Mouse (Mus musculus) neural tube, embryonic 11.5 days (tissue): ENCODE data around the gene Topors. TPM values are rescaled to one million over a fixed set of nuclear protein-coding genes. Genes with fewer than 3 reads are reported as not detected.
"Not testable (repeated sequence)": the region's sequence is repeated elsewhere in the genome, so short reads cannot be mapped to it uniquely, and the experiment has no call there.

ENCODE experiments used
- ATAC-seq: fragments of 200-750 bp; cut with Nextera tagmentation; 2 replicates; pipeline ENCODE4 v1.8.0; 2017; ENCODE audit warnings: moderate number of reproducible peaks, mild to moderate bottlenecking, moderate TSS enrichment, moderate library complexity; ENCODE audit not compliant: insufficient read depth, low FRiP score, low TSS enrichment
- DNase-seq: peaks from one replicate; pipeline ENCODE4 v3.0.0-alpha.2; 2015; ENCODE audit warnings: low spot score
- H3K27ac ChIP-seq: fragments of 300-500 bp; sonication (generic); 2 replicates; pipeline ENCODE4 v1.5.1; 2014; ENCODE audit warnings: low read depth, mild to moderate bottlenecking, low read length
- H3K27me3 ChIP-seq: fragments of 300-500 bp; sonication (generic); 2 replicates; pipeline ENCODE4 v1.6.1; 2014; ENCODE audit warnings: mild to moderate bottlenecking, low read length, mixed read lengths; ENCODE audit not compliant: control insufficient read depth, insufficient read depth
- H3K36me3 ChIP-seq: fragments of 300-500 bp; sonication (generic); 2 replicates; pipeline ENCODE4 v1.6.1; 2014; ENCODE audit warnings: mild to moderate bottlenecking, low read length, moderate library complexity, mixed read lengths; ENCODE audit not compliant: control insufficient read depth, insufficient read depth
- H3K4me1 ChIP-seq: fragments of 300-500 bp; sonication (generic); 2 replicates; pipeline ENCODE4 v1.6.1; 2014; ENCODE audit warnings: low read length, mixed read lengths; ENCODE audit not compliant: control insufficient read depth, insufficient read depth
- H3K4me2 ChIP-seq: fragments of 300-500 bp; sonication (generic); 2 replicates; pipeline ENCODE4 v1.6.1; 2014; ENCODE audit warnings: low read depth, mild to moderate bottlenecking, moderate library complexity
- H3K4me3 ChIP-seq: fragments of 300-500 bp; sonication (generic); 2 replicates; pipeline ENCODE4 v1.5.1; 2014; ENCODE audit warnings: low read depth, low read length
- H3K9ac ChIP-seq: fragments of 300-500 bp; sonication (generic); 2 replicates; pipeline ENCODE4 v1.6.1; 2014; ENCODE audit warnings: mild to moderate bottlenecking, low read length
- H3K9me3 ChIP-seq: fragments of 300-500 bp; sonication (generic); 2 replicates; pipeline ENCODE4 v1.6.1; 2016; ENCODE audit warnings: low read length; ENCODE audit not compliant: control insufficient read depth
- WGBS: fragments of 180-500 bp; shearing (Covaris S2); extraction: QIAGEN DNeasy Blood & Tissue Kit; methylation state at CpG from one replicate; pipeline ENCODE4 v1.1.7; 2014; 5-methylcytosine and 5-hydroxymethylcytosine counted together
- polyA plus RNA-seq: library from polyadenylated mRNA; unstranded; fragments of >200 nt; fragmentation: Nextera tagmentation; extraction: Ambion mirVana; gene quantifications from 2 replicates; pipeline ENCODE4 v1.2.1, GENCODE M21; 2014

Topors gene
- polyA plus RNA-seq, 1 experiment from 2014 or later = 49.0 TPM

DNA sequence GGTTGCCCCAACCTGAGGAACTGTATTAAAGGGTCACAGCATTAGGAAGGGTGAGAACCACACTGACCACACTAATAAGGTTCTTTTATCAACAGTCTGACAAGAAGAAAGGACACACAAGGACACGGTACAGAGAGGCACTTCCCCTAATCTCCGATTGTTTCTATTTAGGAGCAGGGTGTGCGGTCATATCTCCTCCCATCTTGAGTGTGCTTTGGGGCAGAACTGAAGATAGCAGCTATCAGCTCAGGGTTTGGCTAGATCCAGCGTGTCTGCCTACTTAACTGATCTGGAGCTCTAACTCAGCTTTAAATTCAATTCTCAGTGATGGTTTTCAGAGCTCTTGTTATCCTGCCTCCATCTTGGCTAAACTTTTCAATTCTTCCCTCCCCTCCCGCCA lies 29.5 kb upstream of the Topors start:
- WGBS = 88% methylated on average over 5 of the region's 5 CpGs

DNA sequence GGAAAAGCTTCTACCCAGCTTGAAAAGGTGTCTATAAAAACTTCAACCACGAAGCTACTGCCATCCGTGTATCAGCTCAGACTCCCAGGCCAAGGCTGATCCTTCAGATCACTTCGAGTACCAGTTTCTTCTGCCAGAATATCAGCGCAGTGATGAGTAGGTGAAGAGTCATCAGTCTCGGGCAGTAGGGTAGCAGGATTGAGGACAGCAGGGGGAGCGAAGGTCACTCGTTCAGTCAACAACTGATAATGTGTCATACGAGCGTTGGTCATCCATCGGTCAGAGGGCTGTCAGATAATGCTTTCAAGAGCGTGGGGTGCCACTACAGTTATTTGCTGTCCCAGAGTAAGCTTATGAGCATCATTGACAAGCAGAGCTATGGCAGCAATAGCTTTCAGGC lies 21.9 kb upstream of the Topors start:
- not testable (repeated sequence) for ATAC-seq, H3K9ac ChIP-seq, H3K4me3 ChIP-seq, H3K9me3 ChIP-seq, H3K4me1 ChIP-seq, H3K36me3 ChIP-seq, H3K27me3 ChIP-seq, H3K4me2 ChIP-seq, H3K27ac ChIP-seq, DNase-seq
- WGBS = 92% methylated on average over 11 of the region's 11 CpGs

More for the DNA sequence above, 29.5 kb upstream of the Topors start:
- no peaks in the 10 kb centered on the region for H3K4me1 ChIP-seq
- no peak overlapping the region for H3K9ac ChIP-seq
- no peak overlapping the region for H3K4me3 ChIP-seq
- no peak for DNase-seq
- ATAC-seq = no peak
- no peak overlapping the region for H3K27ac ChIP-seq
- no peaks in the 10 kb centered on the region for H3K27me3 ChIP-seq
- H3K36me3 ChIP-seq = no peaks in the 10 kb centered on the region
- no peak overlapping the region for H3K4me2 ChIP-seq
- no peaks in the 10 kb centered on the region for H3K9me3 ChIP-seq

DNA sequence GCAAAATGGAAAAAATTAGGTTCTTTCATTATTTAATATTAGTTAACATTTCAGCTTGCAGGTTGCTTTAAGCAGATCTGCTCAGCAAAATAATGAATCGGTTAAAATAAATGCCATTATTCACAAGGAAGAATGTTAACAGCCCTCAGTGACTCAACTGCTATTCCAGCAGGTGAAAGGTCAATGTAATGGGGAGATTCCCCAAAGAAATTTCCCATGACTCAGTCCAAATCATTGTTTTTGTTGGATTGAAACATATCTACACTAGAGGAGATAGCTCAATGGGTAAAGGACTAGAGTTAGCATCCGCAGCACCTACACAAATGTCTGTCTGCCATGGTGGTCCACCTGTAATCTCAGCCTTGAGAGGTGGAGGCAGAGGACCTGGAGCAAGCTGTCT lies 19.4 kb upstream of the Topors start:
- Histone ChIP-seq H3K4me3 (no peak overlapping the region), H3K9me3 (0 out of 2 replicates have a peak, but pooled peaks cover 2% of the 10 kb centered on the region), H3K4me2 (no peak overlapping the region), H3K27me3 (no peaks in the 10 kb centered on the region), H3K36me3 (no peaks in the 10 kb centered on the region), H3K9ac (no peak overlapping the region), H3K27ac (no peak overlapping the region), H3K4me1 (no peaks in the 10 kb centered on the region)
- 90% methylated on average over 2 of the region's 2 CpGs for WGBS
- ATAC-seq (no peak), DNase-seq (no peak)

DNA sequence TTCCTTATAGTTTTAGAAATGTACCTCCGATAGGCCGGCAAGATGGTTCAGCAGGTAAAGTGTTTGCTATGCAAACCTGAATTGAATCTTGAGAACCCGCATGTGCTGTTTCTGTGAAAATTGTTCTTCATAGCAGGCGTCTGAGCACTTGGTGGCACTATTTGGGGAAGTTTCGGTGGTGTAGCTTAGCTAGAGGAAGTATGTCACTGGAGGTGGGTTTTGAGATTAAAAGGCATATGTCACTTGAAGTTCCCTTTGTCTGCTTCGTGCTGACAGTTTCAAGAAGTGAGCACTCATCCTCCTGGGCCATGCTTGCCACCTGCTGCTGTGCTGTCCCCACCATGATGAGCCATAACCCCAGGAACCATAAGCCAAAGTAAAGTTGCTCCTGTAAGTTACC lies 17.8 kb upstream of the Topors start:
- no peak overlapping the region for H3K4me2 ChIP-seq
- H3K27me3 ChIP-seq = no peaks in the 10 kb centered on the region
- no peak for DNase-seq
- H3K27ac ChIP-seq = no peak overlapping the region
- H3K9me3 ChIP-seq = no peaks in the 10 kb centered on the region
- H3K4me3 ChIP-seq = no peak overlapping the region
- H3K36me3 ChIP-seq = no peaks in the 10 kb centered on the region
- no peaks in the 10 kb centered on the region for H3K4me1 ChIP-seq
- 83% methylated on average over 6 of the region's 6 CpGs for WGBS
- no peak for ATAC-seq
- H3K9ac ChIP-seq = no peak overlapping the region

DNA sequence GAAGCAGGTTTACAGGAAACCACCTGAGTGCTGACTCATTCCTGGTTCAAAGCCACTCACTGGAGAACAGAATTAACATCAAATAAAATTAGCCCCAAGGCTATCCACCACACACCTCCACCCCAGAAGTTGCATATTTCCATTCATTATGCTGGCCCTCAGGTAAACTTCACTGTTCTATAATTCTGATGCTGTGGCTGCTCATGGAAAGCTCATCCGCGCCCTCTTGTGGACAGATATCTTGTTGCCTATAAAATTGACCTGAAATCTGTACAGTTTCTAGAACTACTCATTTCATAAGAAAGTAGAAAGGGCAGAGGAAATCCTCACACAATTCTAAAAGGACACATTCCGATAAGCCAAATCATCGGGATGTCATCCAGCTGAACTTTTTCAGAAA lies 15.9 kb upstream of the Topors start:
- H3K4me3 ChIP-seq = no peak overlapping the region
- H3K4me2 ChIP-seq = no peak overlapping the region
- WGBS = 16% methylated on average over 4 of the region's 4 CpGs
- DNase-seq (peak; percentile 56), ATAC-seq (no peak)
- no peaks in the 10 kb centered on the region for H3K9me3 ChIP-seq
- H3K27ac ChIP-seq = no peak overlapping the region
- no peaks in the 10 kb centered on the region for H3K4me1 ChIP-seq
- H3K9ac ChIP-seq = no peak overlapping the region
- no peaks in the 10 kb centered on the region for H3K27me3 ChIP-seq
- H3K36me3 ChIP-seq = no peaks in the 10 kb centered on the region

DNA sequence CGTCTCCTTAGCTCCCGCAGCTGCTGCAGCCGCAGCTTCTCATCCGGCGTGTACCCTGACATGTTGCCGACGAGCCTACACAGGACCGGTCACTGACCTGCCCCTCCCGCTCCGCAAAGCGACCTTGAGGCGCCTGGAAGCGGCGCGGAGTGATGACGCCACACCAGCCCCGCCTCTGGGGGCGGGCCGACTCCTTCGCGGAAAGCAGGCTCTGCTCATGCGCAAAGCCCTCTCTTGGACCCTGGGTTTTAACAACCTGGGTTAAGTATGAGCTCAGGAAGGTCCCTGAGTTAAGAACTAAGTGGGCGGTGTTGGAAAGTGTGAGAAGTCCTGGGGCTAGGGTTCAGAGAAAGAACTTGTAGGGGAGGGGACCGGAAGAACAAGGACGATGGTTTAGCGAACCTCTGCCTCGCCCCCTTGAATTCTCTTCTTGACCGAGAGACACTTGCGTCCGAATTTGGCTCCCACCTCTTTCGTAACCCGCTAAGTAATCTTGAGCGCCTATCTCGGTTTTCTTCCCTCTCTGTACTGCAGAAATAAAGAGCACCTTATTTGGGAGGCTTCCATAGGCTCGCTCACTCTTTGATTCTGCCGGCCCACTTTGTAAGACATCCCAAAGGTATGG lies 9.7 kb upstream of the Topors start, which contains the start of gene Ndufb6:
Gene Ndufb6, minus strand, starts transcription at position 146 of the 625 bp plus-strand sequence.
- no peaks in the 10 kb centered on the region for H3K27me3 ChIP-seq
- no peaks in the 10 kb centered on the region for H3K9me3 ChIP-seq
- WGBS = under 1% methylated on average over 36 of the region's 36 CpGs
- peak within 1 kb of the TSS; percentile 69 for H3K4me2 ChIP-seq
- peak within 1 kb of the TSS; percentile 95 for H3K4me3 ChIP-seq
- peak within 1 kb of the TSS; percentile 82 for H3K9ac ChIP-seq
- DNase-seq = peak; percentile 98
- peaks cover 3% of the 10 kb centered on the region; the same call in 1 of the 2 replicates for H3K36me3 ChIP-seq
- H3K27ac ChIP-seq = peak within 1 kb of the TSS; percentile 46; the same call in 1 of the 2 replicates
- peak; percentile 94 for ATAC-seq
- peaks cover 4% of the 10 kb centered on the region; the same call in 1 of the 2 replicates for H3K4me1 ChIP-seq

DNA sequence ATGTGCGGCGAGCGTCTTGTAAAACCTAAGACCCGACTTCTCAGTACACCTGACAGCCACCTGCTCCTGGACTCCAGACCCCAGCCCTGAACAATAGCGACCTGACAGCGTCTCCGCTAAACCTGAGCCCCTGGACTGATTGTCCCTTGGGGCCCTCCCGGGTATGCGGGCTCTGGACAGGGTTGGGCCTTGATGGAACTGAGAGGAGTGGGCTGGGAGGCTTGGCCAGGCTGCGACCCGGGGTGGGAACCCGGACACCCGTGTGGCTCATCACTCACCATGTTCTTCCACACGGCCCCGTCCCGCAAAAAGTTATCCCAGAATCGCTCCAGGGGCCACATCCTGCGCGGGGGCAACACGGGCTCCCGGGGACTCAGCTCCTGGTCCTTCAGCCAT lies 9.2 kb upstream of the Topors start:
- H3K9ac ChIP-seq = peak overlapping the region; percentile 82
- no peak overlapping the region for H3K27ac ChIP-seq
- peaks cover 4% of the 10 kb centered on the region; the same call in 1 of the 2 replicates for H3K4me1 ChIP-seq
- H3K9me3 ChIP-seq = no peaks in the 10 kb centered on the region
- no peak for DNase-seq
- peak; percentile 72 for ATAC-seq
- 1% methylated on average over 21 of the region's 21 CpGs for WGBS
- H3K27me3 ChIP-seq = no peaks in the 10 kb centered on the region
- H3K4me3 ChIP-seq = peak overlapping the region; percentile 95
- peaks cover 3% of the 10 kb centered on the region; the same call in 1 of the 2 replicates for H3K36me3 ChIP-seq
- H3K4me2 ChIP-seq = peak overlapping the region; percentile 69

DNA sequence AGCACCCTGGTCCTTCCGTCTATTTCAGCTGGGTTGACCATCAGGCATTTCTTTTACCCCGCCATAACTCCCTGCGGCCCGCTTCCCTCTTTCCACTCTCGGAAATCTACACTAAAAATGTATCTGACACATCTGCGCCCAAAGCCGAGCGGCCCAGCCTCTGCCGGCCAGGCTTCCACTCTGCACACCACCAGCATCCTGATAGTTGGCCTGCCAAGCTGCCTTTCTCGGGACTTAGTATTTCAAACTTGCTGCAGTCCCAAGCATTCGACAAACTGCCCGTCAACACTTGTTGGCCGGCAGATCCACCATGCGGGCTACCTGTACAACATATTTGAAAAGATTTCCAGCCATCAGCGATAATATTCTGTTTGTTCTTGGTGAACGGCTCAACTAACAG lies 815 bp downstream of the Topors start:
- WGBS = under 1% methylated on average over 16 of the region's 16 CpGs
- Histone ChIP-seq H3K4me2 (peak overlapping the region; percentile 83), H3K27ac (peak overlapping the region; percentile 89), H3K4me1 (peaks cover 6% of the 10 kb centered on the region; the same call in 1 of the 2 replicates), H3K4me3 (peak overlapping the region; percentile 85), H3K9me3 (no peaks in the 10 kb centered on the region), H3K9ac (peak overlapping the region; percentile 85), H3K36me3 (no peaks in the 10 kb centered on the region), H3K27me3 (no peaks in the 10 kb centered on the region)
- ATAC-seq (no peak; the same call in 1 of the 2 replicates), DNase-seq (no peak)

DNA sequence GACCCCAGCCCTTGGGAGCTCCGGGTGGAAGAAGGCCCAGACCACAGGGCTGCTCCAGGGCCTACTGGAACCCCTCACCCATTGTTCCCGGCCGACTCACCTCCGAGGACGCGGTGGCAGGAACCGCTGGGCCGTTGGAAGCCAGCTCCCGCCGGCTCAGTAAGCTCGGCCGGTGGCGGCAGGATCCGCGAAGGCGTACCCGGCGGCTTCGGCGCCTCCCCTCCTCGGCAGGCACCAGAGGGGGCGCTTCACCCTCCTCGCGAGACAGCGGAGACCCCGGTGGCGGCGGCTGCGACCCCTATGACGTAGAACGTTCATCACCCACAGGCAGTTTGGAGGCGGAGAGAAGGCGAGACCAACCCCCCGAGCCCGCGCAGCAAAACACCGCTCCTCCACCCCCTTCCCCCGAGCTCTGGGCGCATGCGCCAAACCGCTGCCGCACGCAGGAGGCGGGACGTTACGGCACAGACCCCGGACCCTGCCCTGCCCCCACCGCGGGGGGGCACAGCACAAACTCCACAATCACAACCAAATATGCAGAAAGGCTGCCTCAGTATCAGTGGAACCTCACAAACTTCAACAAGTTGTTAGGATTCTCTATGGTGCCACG lies 1.3 kb downstream of the Topors start:
- Histone ChIP-seq H3K4me3 (peak overlapping the region; percentile 85), H3K27me3 (no peaks in the 10 kb centered on the region), H3K36me3 (no peaks in the 10 kb centered on the region), H3K9me3 (no peaks in the 10 kb centered on the region), H3K4me2 (peak overlapping the region; percentile 83), H3K4me1 (peaks cover 6% of the 10 kb centered on the region; the same call in 1 of the 2 replicates), H3K27ac (peak overlapping the region; percentile 89), H3K9ac (peak overlapping the region; percentile 85)
- peak; percentile 77 for ATAC-seq
- WGBS = 0% methylated on average over 42 of the region's 50 CpGs
- DNase-seq = peak; percentile 96
